Mouse (Mus musculus): ENCODE measurements at regions not wholly inside any gene's neighbourhood (a gene's known extent, or its start where the extent isn't known, plus 50 kb on each side); places are given as distances from the start of the nearest gene placed in this dataset.

GRCm38 (mm10) chr10:44589352-44589751 is 61.1 kb upstream of the Prdm1 start:
- DNase-seq (ENCODE audit: extremely low read depth, low read depth), result no peak

- no peak for DNase-seq (ENCODE audit: extremely low read depth, low read depth)
These were observed 54.4 kb upstream of the Prdm1 start for GRCm38 (mm10) chr10:44582736-44583135.

All from MEL-GATA-1-ER (cell line).